Mouse (Mus musculus) frontal cortex, adult 2 months (tissue): ENCODE measurements around the gene Ctdsp1. TPM values are rescaled to one million over a fixed set of nuclear protein-coding genes. Genes with fewer than 3 reads are reported as not detected.
"Not testable (repeated sequence)": the region's sequence is repeated elsewhere in the genome, so short reads cannot be mapped to it uniquely, and the experiment has no call there.

Experiments
- DNase-seq, 2 experiments: peaks; one replicate each; pipeline ENCODE4 v3.0.0; 2022; ENCODE audit warnings: low spot score in 1 of 2; ENCODE audit errors: extremely low spot score in 1 of 2
- polyA plus RNA-seq: library from polyadenylated mRNA; depleted of rRNA; stranded (reverse); fragments of >200 nt; gene quantifications from 2 replicates; pipeline ENCODE4 v1.2.3, GENCODE M21; 2012

The Ctdsp1 gene
- polyA plus RNA-seq, 1 experiment = 27.4 TPM

GRCm38 (mm10) chr1:74395290-74395689, 4.0 kb downstream of the Ctdsp1 start:
- DNase-seq = no peak

DNA sequence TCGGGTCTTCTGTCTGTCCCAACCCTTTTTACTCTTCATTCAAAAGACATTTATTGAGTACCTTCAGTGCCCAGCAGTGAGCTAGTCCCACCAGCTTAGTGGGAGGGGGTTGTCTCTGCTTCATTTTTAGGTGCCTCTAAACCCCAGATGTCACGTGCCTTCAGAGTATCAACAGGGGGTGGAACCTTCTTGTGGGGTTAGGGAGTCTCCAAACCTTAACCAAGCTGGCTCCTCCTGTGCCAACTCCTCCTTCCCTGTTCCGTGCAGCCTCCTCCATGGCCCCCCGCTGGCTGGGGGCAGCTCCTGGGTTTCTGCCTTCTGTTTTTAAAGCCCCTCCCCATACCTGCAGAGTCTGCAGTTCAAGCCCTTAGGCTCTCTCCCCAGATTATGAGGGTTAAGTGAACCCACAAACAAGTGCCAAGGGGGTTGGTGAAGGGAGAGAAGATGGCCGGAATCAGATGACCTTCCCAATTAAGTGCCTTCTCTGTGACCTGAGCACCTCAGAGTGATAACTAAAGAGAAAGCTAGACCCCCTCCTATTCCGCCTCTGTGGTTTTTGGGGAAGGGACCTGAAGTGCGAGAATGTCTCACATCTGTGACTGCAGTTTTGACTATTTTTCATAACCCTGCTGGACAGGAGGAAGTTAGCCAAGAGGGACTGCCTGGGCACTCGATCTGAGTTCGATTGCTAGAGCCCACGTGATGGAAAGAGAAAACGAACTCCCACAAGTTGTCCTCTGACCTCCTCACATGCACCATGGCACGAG, 5.3 kb downstream of the Ctdsp1 start:
- DNase-seq = not testable (repeated sequence)

DNA sequence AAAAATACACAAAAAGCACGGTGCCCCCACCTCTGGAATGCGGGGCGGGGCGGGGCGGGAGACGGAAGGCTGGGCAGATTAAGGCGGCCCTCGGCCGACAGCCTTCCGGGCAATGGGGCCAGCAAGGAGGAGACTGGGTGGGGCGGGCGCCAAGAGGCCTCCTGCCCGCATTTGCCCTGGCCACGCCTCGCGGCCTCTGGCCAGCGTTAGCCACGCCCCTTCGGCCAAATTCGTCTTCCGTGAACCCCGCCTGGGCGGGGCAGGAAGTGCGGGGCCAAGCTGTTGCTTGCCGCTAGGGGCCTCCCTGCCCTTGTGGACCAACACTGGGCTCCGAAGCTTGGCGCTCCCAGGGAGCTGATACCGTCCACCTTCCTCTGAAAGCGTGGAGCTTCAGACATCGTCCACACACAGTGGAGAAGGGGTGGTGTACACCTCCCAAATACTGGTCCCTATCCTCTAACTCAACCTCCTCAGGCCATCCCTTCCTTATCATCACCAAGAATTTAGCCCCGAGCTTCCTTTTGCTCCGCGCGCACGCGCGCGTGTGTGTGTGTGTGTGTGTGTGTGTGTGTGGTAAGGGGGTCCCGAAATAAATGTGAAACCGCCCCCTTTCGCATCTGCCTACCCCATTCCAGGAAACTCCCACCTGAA, 6.1 kb downstream of the Ctdsp1 start:
- peak; percentile 82 to 90 for DNase-seq

GRCm38 (mm10) chr1:74397919-74398451, 6.7 kb downstream of the Ctdsp1 start:
- DNase-seq = peak; percentile 50 to 67

- no peak for DNase-seq
Observed at GRCm38 (mm10) chr1:74400531-74400930, 9.2 kb downstream of the Ctdsp1 start.

GRCm38 (mm10) chr1:74401015-74401702, 9.8 kb downstream of the Ctdsp1 start:
- DNase-seq = no peak

GRCm38 (mm10) chr1:74404206-74404605, 12.9 kb downstream of the Ctdsp1 start:
- no peak for DNase-seq

- no peak for DNase-seq
Observed at GRCm38 (mm10) chr1:74408589-74409504, 17.5 kb downstream of the Ctdsp1 start, which contains the start of gene Vil1. Vil1 (plus strand) TSS chr1:74409376.

- DNase-seq = no peak
Observed at GRCm38 (mm10) chr1:74411753-74412325, 20.5 kb downstream of the Ctdsp1 start.

- DNase-seq = no peak
Observed at GRCm38 (mm10) chr1:74412711-74413110, 21.4 kb downstream of the Ctdsp1 start.

- DNase-seq = no peak
Observed at GRCm38 (mm10) chr1:74415143-74415542, 23.8 kb downstream of the Ctdsp1 start.

DNA sequence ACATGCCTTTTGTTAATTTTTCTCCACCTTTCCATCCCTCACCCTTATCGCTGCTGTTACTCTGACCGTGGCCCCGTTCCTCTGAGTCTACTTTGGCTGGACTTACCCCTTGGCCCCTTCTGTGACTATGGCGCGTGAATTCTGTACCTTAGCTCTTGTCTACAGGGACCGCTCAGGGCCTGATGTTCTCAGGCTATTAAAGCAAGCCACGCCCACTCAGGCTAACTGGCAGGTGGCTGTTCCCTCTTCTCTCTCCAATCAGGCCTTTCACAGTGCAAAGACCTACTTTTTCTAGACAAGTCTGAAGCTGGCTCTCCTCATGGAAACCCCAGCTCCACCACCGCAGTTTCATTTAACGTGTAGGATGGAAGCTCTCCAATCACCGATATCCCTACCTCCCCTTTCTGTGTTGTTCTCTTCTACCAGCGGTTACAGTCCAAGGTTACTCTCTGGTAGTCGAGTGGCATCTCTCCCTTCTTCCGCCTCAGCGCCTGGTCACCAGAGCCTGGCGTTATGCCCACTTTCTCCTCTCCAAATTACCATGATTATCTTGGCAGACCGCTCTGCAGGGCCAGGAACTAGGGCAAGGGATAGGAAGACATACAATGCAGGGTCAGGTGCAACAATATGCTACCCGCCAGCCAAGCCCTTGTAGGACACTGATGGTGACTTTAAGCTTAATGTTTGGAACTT, 27.6 kb downstream of the Ctdsp1 start:
- DNase-seq = no peak

DNA sequence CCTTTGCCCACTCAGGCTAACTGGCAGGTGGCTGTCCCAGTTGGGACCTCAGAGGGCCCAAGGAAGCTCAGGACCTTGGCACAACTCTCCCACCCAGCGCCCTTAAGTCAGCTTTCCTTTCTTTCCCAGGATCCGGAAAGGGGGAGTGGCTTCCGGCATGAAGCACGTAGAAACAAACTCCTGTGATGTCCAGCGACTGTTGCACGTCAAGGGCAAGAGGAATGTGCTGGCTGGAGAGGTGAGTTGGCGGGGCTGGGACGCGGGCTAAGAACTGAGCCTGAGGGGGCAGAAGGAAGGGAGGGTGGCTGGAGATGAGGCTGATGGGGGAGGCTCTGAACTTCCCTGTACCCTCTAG, 28.1 kb downstream of the Ctdsp1 start:
- no peak for DNase-seq

- DNase-seq = no peak
Observed at GRCm38 (mm10) chr1:74423147-74423546, 31.8 kb downstream of the Ctdsp1 start.

DNA sequence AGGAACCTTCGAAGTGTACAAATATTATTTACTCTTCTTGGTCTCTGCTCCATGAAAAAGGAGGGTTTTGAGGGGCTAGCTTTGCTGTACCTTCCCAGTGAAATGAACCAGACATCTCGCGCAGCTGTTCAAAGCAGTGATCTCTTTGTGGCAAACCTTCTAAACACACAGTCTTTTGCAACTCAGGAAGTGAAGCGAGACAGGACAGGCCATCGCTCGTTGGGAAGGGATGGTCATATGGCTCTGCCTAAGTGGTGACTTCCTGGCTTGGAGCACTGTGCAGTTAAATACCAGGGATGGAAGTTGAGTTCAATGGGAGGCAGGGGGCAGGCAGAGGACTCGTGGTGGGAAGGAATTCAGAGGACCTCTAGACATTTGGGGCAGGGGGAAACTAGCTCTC, 34.5 kb downstream of the Ctdsp1 start:
- no peak for DNase-seq

GRCm38 (mm10) chr1:74433220-74433619, 41.9 kb downstream of the Ctdsp1 start:
- DNase-seq = no peak

DNA sequence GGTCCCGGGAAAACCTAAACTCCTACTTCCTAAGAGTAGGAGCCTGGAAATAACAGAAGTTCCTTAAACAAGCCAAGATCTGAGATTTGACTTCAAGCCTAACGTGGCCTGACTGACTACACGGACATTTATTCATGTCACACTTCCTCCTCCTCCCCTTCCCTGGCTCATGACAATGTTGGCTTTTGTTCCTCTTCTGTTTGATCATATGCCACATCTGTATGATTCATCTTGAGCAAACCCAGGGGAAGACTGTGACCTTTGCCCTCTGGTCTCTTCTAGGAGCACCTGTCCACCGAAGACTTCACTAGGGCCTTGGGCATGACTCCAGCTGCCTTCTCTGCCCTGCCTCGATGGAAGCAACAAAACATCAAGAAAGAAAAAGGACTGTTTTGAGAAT, 43.3 kb downstream of the Ctdsp1 start:
- no peak for DNase-seq

DNA sequence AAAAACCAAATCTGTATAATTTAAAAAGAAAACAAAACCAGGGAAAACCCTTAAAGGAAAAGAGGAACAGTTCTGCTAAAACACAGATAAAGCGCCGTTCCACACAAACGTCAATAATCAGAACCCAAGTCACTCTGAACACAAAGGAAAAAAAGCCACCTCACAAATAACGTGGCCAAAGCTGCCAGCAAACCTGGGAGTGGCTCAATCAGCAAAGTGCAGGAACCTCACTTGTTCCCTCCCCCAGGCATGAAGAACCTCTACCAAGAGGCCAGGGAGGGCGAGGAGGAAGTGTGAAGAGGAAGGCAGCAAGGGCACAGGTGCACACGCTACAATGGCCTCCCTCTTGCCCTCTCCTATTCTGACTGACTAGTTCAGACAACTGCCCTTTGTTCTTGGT, 44.3 kb downstream of the Ctdsp1 start:
- DNase-seq = no peak

DNA sequence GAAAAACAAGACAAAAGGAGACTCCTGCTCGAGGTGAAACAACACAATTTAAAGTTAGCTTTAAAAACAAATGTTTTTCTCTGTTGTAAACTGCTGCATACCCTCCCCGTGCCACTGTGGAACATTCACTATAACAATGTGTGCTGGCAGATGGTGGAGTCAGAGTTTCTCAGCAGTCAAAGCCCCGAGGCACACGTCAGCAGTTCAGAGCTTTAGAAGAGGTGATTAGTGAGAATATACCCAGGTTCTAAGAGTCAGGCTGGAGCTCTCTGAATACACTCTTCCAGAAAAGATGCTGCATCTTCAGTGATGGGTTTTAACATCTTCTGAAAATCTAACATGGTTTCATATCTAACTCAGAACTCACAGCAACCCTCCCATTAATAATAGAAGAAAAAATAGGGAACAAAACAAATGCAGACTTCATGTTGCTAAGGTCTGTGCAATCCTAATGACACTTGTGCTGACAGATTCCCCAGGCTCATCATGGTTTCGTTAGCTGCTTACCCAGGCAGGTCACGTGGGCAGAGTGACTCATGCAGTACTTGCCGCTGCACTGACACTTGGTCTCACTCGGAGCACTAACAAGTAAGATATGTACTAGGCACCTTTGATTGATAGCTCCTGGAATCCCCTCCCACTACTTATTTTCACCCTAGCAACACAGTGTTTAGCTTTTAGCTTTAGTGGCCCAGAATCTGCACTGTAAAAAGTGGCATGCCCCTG, 46.6 kb downstream of the Ctdsp1 start:
- peak in 1 of 2 experiments; percentile 81 for DNase-seq
